In genomic region chr14:120312661-120313406, GRCm38 (mm10) we compare ENCODE assay signal across 10 mouse cellular contexts. TPM values are rescaled to one million over a fixed set of nuclear protein-coding genes. Genes with fewer than 3 reads are reported as not detected.
DNase-seq lines count a peak whose midpoint lies in the region; ATAC-seq lines count a peak whose summit lies in the region.
"Had no signal": no experiment of that assay in that cellular context is flagged by ENCODE, and none has a peak within 500 bp of the region (broad histone marks: within the 10 kb centered on the region; RNA-seq: fewer than 3 reads in every experiment).

No protein-coding gene starts in this region.

- H3K36me3 ChIP-seq in heart, embryonic 14.5 days (ENCODE audit: control insufficient read depth, insufficient read depth, low read length): peaks cover 18% of the 10 kb centered on the region
- H3K36me3 ChIP-seq in limb, embryonic 12.5 days: peaks cover 23% of the 10 kb centered on the region

- H3K27ac ChIP-seq in heart, embryonic 14.5 days (replicated peaks in 1 of 2; ENCODE audit: control insufficient read depth in 1 of 2, insufficient read depth in 1 of 2, low read depth in 2 of 2, low read length in 2 of 2): peak overlapping the region; percentile 4 to 58; a peak in 3 of 4 replicates
- H3K27ac ChIP-seq in limb, embryonic 12.5 days: peak overlapping the region; percentile 35; the same call in 1 of the 2 replicates
- H3K27ac ChIP-seq: forebrain, embryonic 10.5 days had no signal

- no peaks in the 10 kb centered on the region for H3K27me3 ChIP-seq in heart, embryonic 14.5 days (ENCODE audit: control insufficient read depth, insufficient read depth, low read length)
- no peaks in the 10 kb centered on the region for H3K27me3 ChIP-seq in limb, embryonic 12.5 days
- H3K27me3 ChIP-seq: megakaryocyte, embryonic 14.5 days had no signal

- no peak overlapping the region for H3K4me2 ChIP-seq in heart, embryonic 14.5 days (ENCODE audit: low read length)
- H3K4me2 ChIP-seq in limb, embryonic 12.5 days: no peak overlapping the region

- H3K4me1 ChIP-seq in heart, embryonic 14.5 days (ENCODE audit: control insufficient read depth in 2 of 2, insufficient read depth in 2 of 2, low read length in 2 of 2): peaks cover 49 to 65% of the 10 kb centered on the region in 2 experiments
- peaks cover 43% of the 10 kb centered on the region for H3K4me1 ChIP-seq in limb, embryonic 12.5 days (replicated peaks)

- no peak for DNase-seq in heart, adult 18-20 months
- peak; percentile 70 for DNase-seq in brain, adult 2 months (ENCODE audit: low read depth, low spot score)
- DNase-seq in naive thymus-derived CD4-positive, alpha-beta T cell, adult 2 months (ENCODE audit: low read depth): peak; percentile 75
- DNase-seq in layer of hippocampus, adult 11-12 months (ENCODE audit: low spot score): no peak
- DNase-seq in adrenal gland, adult 2 months: no peak
- no peak for DNase-seq in adrenal gland, postnatal 36 days

- 0 out of 2 replicates have a peak, but pooled peaks have one; percentile 51 for ATAC-seq in heart, embryonic 14.5 days (ENCODE audit: insufficient number of reproducible peaks, insufficient read depth, low FRiP score, low read depth)
- peak; percentile 49; the same call in 1 of the 2 replicates for ATAC-seq in limb, embryonic 12.5 days (ENCODE audit: insufficient number of reproducible peaks, insufficient read depth, low FRiP score, low TSS enrichment, low read depth)

- 46% methylated on average over 12 of the region's 12 CpGs for WGBS in heart, embryonic 14.5 days
- WGBS in limb, embryonic 12.5 days: 70% methylated on average over 12 of the region's 12 CpGs

- no peak overlapping the region for H3K4me3 ChIP-seq in heart, embryonic 14.5 days (ENCODE audit: control insufficient read depth in 1 of 2, insufficient read depth in 1 of 2, low read depth in 1 of 2, low read length in 2 of 2)
- no peak overlapping the region for H3K4me3 ChIP-seq in limb, embryonic 12.5 days (replicated peaks)
- H3K4me3 ChIP-seq: forebrain, embryonic 10.5 days; megakaryocyte, embryonic 14.5 days had no signal

- no peaks in the 10 kb centered on the region for H3K9me3 ChIP-seq in heart, embryonic 14.5 days (ENCODE audit: control insufficient read depth, low read length)
- no peaks in the 10 kb centered on the region for H3K9me3 ChIP-seq in limb, embryonic 12.5 days
- H3K9me3 ChIP-seq: forebrain, embryonic 10.5 days; megakaryocyte, embryonic 14.5 days had no signal

- no peak overlapping the region for H3K9ac ChIP-seq in heart, embryonic 14.5 days (ENCODE audit: low read length)
- no peak overlapping the region for H3K9ac ChIP-seq in limb, embryonic 12.5 days (replicated peaks)

RNA-seq across cellular contexts. Expression of gene Mbnl2, which starts 37.4 kb away (rescaled TPM):
- polyA plus RNA-seq in heart, embryonic 14.5 days (2014; fragmentation: Nextera tagmentation; extraction: Ambion mirVana): 129 and 130 TPM in 2 replicates
- total RNA-seq in heart, adult 18-20 months (2021): 100 to 1,000 TPM; 218 to 240 TPM
- polyA plus RNA-seq in limb, embryonic 12.5 days (2016; fragmentation: Nextera tagmentation; extraction: Ambion mirVana): 79.0 and 80.8 TPM in 2 replicates
- total RNA-seq in adrenal gland, adult 2 months (2021): 100 to 1,000 TPM; 219 to 232 TPM
- polyA plus RNA-seq in adrenal gland, adult 2 months (2012; rRNA removed): 68.6 and 109 TPM in 2 replicates
- 100 to 1,000 TPM; 216 to 226 TPM for total RNA-seq in adrenal gland, postnatal 36 days (2021)

Comparison
In these comparisons a context has a peak if more than half of its experiments do, and no peak if none do; other contexts are left out.
1. DNase-seq: peak in brain, adult 2 months (single experiment) and naive thymus-derived CD4-positive, alpha-beta T cell, adult 2 months (single experiment); none in heart, adult 18-20 months (0 of 2), layer of hippocampus, adult 11-12 months (single experiment), adrenal gland, adult 2 months (single experiment) and adrenal gland, postnatal 36 days (0 of 2).